Mouse (Mus musculus) regulatory T cell (primary cell): ENCODE data around the gene Arl8b.

ENCODE experiments used
- in situ Hi-C: fragments of 300-600 bp; cut with MboI, MseI; formaldehyde crosslinking; loops from one replicate; pipeline ENCODE4 v1.15.1; 2025; ENCODE audit warnings: high pct_unique_total_duplicates

Arl8b gene

DNA sequence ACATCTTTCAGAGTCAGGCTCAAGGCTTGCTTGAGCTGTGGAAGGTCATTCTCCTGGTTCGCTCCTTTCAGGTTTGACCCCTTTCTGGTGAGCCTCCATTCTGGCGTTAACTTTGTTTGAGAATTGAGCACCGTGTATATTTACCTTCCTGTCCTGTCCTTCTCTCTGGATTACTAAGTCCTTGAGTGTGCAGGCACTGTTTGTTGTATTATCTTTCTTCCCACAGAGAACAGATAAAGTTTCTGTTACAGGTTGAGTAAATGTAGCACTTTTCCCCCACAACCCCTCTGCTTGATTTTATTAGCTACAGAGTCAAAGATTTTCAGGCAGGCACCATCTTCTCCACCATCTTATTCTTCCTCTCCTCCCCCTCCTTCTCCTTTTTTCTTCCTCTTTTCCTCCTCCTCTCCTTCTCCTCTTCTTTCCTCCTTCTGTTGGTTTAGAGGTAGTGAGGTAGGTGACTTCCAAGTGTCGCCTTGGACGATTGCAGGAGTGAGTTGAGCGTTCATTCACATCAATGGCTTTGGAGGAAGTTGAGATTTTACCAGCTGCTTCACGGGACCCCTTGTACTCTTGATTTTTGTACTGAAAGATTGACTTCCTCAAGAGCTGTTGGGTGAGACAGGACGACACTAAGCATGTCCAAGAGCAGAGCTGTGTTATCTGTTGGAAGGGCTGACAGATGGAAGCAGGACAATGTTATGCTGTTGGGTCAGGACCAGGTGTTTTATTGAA, 51.2 kb downstream of the Arl8b start:
- in situ Hi-C loops: no loop called here

DNA sequence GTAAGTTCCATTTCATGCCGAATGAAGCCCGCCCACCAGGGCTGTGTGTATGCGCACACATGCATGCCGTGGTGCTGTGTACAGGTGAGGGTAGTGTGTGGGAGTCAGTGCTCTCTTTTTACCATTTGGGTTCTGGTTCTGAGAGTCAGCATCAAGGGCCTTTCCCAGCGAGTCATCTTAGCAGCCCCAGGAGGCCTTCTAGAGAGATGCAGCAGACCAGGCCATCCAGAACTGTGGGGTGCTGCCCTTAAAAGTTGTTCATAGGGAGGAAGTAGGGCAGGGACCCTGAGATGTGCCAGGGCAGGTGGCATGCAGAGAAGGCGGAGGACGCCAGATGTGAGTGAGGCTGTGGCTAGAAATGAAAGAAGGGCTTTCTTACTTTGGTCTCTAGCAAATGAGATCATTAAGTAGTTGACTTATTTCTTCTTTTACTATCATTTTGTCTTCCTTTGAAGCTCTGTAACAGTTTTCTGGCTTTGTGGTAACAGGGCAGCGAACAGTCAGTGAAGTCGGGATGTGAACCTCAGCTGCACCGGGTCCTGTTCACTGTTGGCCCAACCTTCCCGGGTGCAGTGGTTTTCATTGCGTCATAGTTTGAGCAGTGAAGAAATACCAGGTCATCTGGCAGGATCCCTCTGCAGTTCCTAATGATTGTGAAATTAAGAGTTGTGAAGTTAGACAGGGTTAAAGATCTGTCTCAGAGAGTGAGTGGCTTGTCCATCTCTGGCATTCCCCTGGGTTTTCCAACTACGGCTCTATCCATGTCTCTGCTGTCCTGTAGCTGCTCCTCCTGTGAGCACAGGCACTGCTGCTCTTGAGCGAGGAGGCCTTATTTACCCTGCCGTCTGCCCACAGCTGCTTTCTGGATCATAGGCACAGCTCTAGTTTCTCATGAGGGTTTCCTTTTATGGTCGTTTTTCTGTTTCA, 53.1 kb downstream of the Arl8b start:
- in situ Hi-C loops: no loop called here

DNA sequence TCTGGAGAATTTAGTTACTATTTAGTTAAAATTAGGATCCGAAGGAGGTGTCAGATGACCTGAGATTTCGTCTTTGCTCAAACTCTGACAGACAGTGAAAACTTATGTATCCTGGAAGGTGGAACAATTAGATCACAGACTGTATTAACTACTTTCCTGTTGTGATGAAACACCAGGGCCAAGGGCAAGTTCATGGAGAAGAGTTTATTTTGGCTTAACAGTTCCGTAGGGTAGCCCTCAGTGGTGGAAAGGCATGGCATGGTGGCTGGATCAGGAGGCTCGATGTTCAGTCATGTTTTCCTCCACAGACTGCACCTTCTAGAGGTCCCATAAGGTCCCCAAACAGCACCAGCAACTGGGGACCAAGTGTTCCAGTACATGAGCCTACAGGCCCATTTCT, 54.2 kb downstream of the Arl8b start:
- in situ Hi-C loops: no loop called here

DNA sequence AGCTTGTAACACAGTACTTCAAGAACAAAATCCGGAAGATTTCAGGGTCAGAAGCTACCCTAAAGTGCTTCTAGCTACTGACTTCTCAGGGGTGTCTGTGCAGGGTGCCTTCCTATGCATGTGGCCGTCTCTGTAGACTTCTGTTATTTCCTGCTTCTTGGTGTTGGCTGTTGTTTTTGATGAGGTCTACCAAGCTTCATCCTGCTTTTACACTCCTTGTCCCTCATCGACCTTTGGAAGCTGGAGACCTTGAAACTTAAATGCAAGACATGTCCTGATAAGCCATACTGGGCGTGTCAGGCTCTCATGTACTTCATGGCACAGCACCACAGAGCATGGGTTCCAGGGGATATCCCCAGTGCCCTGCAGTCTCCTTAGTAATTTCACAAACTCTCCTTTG, 55.1 kb downstream of the Arl8b start:
- in situ Hi-C loops: no loop called here

DNA sequence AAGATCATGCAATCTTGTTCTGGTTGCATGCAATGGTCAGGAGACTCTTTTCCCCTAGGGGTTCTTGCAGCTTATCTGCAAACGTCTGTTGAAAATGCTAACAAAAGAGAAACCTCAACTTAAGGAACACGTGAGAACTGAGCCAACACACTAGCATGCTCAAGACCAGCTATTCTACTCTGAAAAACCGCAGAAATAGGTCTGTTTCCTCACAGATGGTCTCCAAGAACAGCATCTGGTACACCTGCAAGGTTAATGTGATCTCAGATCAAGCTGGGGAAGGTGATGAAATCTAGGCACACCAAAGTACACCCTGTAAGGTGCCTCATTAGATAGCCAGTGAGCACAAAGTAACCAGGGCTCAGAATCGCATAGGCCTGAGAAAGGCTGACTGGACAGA, 56.5 kb downstream of the Arl8b start:
- in situ Hi-C loops: no loop called here

DNA sequence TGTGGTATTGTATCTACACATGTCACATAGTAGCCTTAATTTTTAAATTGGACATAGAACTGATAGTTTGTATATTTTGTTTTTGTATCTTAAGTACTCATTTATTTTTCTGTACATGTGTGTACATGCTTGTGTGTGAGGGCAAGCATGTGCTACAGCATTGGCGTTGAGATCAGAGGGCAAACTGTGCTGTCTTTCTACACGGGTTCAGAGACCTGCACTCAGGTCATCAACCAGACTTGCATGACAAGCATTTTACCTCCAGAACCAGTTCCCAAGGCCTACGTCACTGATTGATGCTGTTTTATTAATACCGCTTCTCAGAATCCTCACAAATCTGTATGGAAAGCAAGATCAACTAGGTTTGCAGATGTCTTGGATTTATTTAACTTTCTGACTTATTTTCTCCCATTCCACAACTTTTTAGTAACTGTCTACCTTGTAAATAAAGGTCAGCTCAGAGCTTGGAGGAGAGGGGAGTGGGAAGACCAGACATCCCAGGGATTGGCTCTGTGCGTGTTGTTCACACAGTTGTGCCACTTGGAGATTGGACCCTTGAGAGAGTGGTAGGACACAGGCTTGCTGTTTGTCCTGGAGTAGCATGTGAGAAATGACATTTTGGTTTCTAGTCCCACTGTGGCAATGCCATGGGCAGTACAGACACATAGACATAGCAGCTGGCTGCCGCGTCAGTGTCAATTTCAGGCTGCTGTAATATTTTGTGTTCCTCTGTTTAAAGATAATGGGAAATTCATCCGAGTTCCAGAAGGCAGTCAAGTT, 58.2 kb downstream of the Arl8b start:
- in situ Hi-C loops: no loop called here

DNA sequence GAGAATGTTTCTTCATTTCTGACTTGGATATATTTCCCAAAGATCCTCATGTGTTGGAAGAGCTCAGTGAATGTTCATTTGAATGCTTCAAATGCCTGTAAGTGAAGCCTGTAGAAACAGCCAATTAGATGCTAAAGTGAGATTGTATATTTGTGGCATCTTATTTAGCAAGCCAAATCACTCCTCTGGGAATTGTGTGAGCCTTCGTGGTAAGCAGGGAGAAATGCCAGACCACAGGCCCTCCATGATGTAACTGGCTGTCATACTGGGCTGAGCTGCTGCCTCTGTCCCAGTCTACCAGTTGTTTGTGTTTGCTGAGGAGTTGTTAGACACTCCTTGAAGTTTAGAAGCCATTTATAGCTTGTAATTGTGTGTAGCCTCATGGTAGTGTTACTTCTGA, 60.8 kb downstream of the Arl8b start:
- in situ Hi-C loops: no loop called here

DNA sequence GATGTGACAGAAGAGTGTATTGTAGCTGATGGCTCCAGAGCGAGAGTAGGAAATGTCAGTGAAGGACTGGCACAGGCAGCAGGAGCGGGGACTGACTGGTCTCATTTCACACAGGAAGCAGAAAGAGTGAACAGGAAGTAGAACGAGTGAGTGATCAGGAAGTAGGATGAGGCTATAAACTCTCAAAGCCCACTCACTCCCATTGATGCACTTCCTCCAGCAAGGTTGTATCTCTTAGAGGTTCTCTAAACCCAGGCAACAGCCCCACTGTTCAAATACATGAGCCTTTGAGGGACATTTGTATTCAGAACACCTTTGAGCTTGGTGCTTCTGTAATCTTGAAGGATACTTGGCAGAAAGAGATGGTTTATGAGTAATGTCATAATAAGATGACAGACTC, 61.2 kb downstream of the Arl8b start:
- in situ Hi-C loops: no loop called here

DNA sequence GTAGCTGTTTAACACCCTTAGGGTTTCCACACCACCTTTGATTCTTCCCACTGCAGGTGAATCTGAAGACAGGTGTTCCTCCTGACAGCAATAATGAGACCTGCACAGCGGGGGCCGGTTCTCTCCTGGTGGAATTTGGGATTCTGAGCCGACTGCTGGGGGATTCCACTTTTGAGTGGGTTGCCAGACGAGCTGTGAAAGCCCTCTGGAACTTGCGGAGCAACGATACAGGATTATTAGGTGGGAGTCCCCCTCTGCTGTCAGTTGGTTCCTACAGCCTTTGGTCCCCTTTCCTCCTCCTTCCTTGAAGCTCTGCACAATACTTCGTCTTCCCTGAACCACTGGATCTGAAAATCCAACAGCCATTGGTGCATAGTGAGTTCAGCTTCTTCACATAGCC, 61.9 kb downstream of the Arl8b start:
- in situ Hi-C loops: no loop called here

DNA sequence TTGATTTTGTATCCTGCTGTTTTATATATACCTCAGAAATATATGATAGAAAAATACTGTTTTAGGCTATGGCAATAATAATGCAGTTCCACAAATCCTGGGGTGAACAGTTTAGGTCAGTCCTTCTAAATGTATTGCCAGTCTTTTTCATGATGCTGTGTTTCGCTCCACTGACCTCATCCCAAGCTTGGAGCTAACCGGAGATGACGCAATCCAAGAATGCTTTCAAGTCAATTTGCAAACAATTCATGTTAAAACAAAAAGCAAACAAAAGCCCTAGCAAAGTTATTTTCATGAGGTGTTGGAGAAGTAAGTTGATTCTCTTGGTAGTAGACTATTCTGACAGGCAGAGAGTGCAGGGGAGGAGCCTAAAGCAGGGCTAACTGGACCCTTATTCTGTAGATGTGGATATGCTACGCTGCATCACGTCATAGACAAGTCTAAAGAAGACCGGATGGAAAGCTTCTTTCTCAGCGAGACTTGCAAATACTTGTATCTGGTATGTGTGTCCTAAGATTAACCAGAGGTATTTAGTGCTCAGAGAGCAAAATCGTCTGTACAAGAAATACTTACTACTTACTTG, 69.3 kb downstream of the Arl8b start:
- in situ Hi-C loops: no loop called here

DNA sequence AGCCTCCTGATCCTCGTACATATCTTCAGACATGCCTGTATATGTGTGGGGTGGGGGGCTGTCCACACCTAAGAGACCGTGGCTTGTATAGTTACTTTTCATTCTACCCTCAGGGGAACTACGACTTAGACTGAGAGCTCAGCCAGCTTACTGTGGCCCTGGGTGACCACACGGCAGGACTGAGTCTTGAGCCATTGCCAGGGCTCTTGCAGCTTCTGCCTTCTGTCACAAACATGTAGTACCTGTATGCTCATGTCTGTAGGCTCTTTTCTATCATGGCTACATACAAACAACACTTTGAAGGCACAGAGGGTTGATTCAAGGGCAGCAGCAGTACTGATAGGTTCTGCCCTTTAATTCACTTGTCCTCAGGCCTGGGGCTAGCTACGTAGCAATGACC, 70.1 kb downstream of the Arl8b start:
- in situ Hi-C loops: no loop called here

DNA sequence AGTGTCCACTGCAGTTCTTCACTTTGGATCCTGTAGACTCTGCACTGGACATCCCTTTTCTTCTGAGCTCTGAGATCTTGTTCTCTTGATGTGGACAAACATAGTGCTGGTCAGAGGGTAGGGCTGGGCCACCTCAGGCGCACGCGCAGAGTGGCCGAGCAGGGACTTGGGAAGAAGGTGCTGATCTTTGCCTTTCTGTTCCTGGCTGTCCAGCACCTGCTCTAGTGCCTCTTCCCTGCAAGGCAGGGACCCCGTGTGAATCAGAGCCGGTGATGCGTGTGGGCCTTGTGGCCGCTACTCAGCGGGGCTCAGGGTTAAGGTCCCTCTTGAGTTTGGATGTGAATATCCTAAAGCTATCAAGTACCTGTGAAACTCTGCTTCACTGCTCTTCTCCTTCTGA, 75.7 kb downstream of the Arl8b start:
- in situ Hi-C loops: no loop called here

DNA sequence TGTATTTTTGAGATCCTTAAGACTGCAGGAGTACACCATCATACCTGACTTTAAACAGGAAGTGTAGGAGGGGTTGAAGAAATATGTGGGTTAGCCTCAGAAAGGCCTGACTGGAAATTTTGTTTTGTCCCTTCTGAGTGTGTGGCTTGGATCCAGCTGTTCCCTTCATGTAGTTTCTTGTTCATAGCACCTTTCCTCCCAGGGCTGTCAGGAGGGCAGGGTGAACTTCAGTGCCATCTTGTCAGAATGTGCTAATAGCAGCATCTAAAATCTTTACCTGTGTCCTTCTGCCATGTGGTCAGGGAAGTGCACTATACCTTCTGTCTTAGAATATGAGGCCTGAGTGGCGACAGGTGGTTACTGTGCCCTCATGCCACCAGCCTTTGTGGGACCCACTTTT, 78.3 kb downstream of the Arl8b start:
- in situ Hi-C loops: loop anchor here (10.0 kb wide), 1 partner anchor 1684 kb away; no protein-coding TSS in a partner anchor

DNA sequence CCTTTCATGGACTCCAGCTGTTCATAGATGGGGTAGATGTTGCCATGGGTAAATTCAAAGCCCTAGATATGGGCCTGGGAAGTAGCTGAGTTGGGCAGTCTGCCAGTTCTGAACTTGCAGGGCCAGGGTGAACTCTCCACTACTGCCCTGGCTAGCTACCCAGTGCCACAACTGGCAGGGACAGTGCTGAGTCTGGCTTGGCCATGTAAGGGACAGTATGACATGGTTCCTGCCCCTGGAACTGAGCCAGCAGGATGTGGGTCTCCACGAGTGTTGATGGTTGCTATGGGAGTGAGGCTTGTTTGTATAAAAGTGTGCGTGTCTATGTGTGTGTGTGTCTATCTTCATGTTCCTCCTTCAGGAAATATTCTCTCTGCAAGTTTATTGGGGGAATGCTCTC, 79.6 kb downstream of the Arl8b start:
- in situ Hi-C loops: loop anchor here (10.0 kb wide), 1 partner anchor 1682 kb away; no protein-coding TSS in a partner anchor

DNA sequence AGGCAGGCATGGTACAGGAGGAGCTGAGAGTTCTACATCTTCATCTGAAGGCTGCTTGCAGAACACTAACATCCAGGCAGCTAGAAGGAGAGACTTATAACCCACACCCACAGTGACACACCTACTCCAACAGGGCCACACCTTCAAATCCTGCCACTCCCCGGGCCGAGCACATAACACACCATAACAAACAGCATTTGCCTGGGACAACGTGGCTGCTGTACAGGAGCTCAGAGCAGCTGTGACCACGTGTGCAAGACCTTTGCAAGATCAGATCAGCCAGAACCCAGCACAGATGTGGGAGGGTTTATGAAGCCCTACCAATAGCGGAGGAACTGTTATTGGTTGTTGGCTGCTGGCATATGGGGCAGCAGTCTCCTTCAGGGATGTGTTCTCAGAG, 83.4 kb downstream of the Arl8b start:
- in situ Hi-C loops: loop anchor here (10.0 kb wide), 1 partner anchor 1678 kb away; no protein-coding TSS in a partner anchor

DNA sequence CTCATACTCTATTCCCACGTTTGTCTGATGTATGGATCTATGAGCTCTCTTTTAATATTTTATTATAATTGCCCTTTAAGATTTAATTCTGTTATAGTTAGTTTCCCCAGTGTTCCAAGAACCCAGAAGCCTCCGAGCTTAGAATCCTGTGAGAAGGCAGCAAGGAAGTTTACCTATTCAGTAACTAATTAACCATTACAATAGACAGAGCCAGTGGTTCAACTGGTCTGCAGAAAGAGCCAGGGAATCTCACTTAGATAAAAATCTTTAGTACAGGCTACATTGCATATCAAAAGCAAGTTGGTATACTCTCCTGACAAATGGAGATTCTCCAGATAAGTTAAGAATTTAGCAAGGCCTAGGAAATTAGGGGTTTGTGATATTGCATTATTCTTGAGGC, 86.1 kb downstream of the Arl8b start:
- in situ Hi-C loops: loop anchor here (10.0 kb wide), 1 partner anchor 1676 kb away; no protein-coding TSS in a partner anchor

DNA sequence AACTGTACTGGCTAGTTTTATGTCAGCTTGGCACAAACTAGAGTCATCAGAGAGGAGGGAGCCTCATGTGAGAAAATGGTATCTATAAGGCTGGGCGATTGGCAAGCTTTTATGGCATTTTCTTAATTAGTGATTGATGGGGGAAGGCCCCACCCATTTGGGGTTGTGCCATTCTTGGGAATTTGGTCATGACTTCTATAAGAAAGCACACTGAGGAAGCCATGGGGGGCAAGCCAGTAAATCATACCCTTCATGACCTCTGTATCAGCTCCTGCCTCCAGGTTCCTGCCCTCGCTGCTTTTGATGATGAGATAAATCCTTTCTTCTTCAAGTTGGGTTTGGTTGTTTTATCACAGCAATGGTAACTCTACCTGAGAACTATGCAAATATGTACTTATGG, 87.5 kb downstream of the Arl8b start:
- in situ Hi-C loops: no loop called here

DNA sequence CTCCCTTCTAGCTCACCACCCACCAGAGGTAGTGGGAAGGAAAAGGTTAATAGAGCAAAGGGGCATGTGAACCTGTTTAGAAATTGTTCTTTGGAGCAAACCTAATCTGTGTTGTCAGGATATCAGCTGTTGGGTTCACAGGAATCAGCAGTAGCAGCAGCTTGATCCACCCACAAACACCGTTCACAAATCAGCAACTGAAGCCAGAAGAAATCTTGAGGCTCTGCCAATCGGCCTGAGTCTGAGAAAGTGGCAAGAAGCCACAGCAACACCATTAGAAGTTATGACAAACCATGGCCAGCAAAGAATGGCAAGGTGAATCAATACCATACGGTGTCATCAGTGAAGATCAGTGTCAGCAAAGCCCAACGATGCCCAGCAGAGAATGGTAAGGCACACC, 88.4 kb downstream of the Arl8b start:
- in situ Hi-C loops: no loop called here
